Mouse (Mus musculus) brain, embryonic 14.5 days (tissue): Measurements from ENCODE around the gene 4930590J08Rik.

Experiments used
- CTCF ChIP-seq: fragments of 200-500 bp; IDR thresholded peaks from 2 replicates; pipeline ENCODE4 v1.5.1; 2012; ENCODE audit warnings: inconsistent platforms, mild to moderate bottlenecking, moderate library complexity, borderline replicate concordance; ENCODE audit not compliant: insufficient read depth, insufficient read length; ENCODE audit errors: extremely low read depth
- POLR2A ChIP-seq: fragments of 200-500 bp; IDR thresholded peaks from 2 replicates; pipeline ENCODE4 v1.6.1; 2012; ENCODE audit warnings: mild to moderate bottlenecking, inconsistent platforms, borderline replicate concordance; ENCODE audit not compliant: poor library complexity, insufficient read depth, insufficient read length, severe bottlenecking; ENCODE audit errors: extremely low read depth

DNA sequence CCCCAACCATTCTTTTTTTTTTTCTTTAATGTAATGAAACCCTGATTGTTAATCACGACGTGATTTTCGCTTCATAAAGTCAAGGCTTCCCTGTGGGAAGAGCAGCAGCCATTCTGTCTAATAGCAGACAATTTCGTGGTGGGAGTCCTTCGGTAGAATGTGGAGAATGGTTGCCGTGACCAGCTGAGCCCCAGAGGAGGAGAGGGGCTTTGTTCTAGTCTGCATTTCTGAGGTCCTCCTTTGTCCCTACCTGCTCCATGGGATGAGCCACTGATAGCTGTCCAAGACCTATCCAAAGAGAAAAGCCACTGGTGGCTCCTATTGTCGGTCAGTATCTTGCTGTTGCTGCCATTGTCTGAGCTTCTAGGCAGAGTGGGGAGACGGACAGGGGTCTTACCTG is 93.5 kb downstream of the 4930590J08Rik start:
- TF ChIP-seq CTCF, result no peak
- no peak for TF ChIP-seq POLR2A
